ENCODE assay signal across 10 mouse cellular contexts in genomic region chr13:51866151-51866659, GRCm38 (mm10). TPM values are rescaled to one million over a fixed set of nuclear protein-coding genes. Genes with fewer than 3 reads are reported as not detected.
DNase-seq lines count a peak whose midpoint lies in the region; ATAC-seq lines count a peak whose summit lies in the region.
"Had no signal": no experiment of that assay in that cellular context is flagged by ENCODE, and none has a peak within 500 bp of the region (broad histone marks: within the 10 kb centered on the region; RNA-seq: fewer than 3 reads in every experiment).

No protein-coding gene starts in this region.

- 0 out of 2 replicates have a peak overlapping the region, but pooled peaks have one; percentile 2 for H3K27ac ChIP-seq in limb, embryonic 12.5 days
- no peak overlapping the region for H3K27ac ChIP-seq in limb, embryonic 10.5 days
- H3K27ac ChIP-seq in stomach, embryonic 14.5 days (ENCODE audit: low read length) = no peak overlapping the region

- DNase-seq in limb, embryonic 10.5 days (ENCODE audit: low spot score) = no peak
- DNase-seq in cerebellum, adult 9-11 months = peak; percentile 62
- peak; percentile 89 to 90 for DNase-seq in kidney, adult 8-10 months
- no peak for DNase-seq in thymus, postnatal 0 days (ENCODE audit: low spot score)
- DNase-seq in spleen, postnatal 10 days (ENCODE audit: low spot score in 2 of 2) = no peak
- no peak for DNase-seq in embryo, embryonic 10.5 days (ENCODE audit: low spot score)
- DNase-seq: thymus, postnatal 25 days had no signal

- H3K4me2 ChIP-seq in limb, embryonic 12.5 days = no peak overlapping the region
- no peak overlapping the region for H3K4me2 ChIP-seq in stomach, embryonic 14.5 days (replicated peaks; ENCODE audit: low read depth, low read length)

- 58% methylated on average over 11 of the region's 11 CpGs for WGBS in limb, embryonic 12.5 days
- 73% methylated on average over 11 of the region's 11 CpGs for WGBS in limb, embryonic 10.5 days
- WGBS in stomach, embryonic 14.5 days = 53% methylated on average over 11 of the region's 11 CpGs

- no peak overlapping the region for H3K4me3 ChIP-seq in limb, embryonic 12.5 days (replicated peaks)
- H3K4me3 ChIP-seq in limb, embryonic 10.5 days = no peak overlapping the region
- no peak overlapping the region for H3K4me3 ChIP-seq in stomach, embryonic 14.5 days (ENCODE audit: low read depth, low read length)
- H3K4me3 ChIP-seq: myocyte had no signal

- H3K4me1 ChIP-seq in limb, embryonic 12.5 days (replicated peaks) = peaks cover 27% of the 10 kb centered on the region
- H3K4me1 ChIP-seq in limb, embryonic 10.5 days = peaks cover 15% of the 10 kb centered on the region
- H3K4me1 ChIP-seq in stomach, embryonic 14.5 days (ENCODE audit: control insufficient read depth, insufficient read depth, low read length) = 0 out of 2 replicates have a peak, but pooled peaks cover 4% of the 10 kb centered on the region

- peaks cover 3% of the 10 kb centered on the region; the same call in 1 of the 2 replicates for H3K27me3 ChIP-seq in limb, embryonic 12.5 days
- H3K27me3 ChIP-seq in limb, embryonic 10.5 days (ENCODE audit: low read depth, poor library complexity, severe bottlenecking) = 0 out of 2 replicates have a peak, but pooled peaks cover 6% of the 10 kb centered on the region
- no peaks in the 10 kb centered on the region for H3K27me3 ChIP-seq in stomach, embryonic 14.5 days (ENCODE audit: control insufficient read depth, insufficient read depth, low read length)

- no peaks in the 10 kb centered on the region for H3K36me3 ChIP-seq in limb, embryonic 12.5 days
- H3K36me3 ChIP-seq in limb, embryonic 10.5 days = no peaks in the 10 kb centered on the region
- H3K36me3 ChIP-seq in stomach, embryonic 14.5 days (ENCODE audit: control insufficient read depth, insufficient read depth, low read length) = no peaks in the 10 kb centered on the region

- no peak overlapping the region for H3K9ac ChIP-seq in limb, embryonic 12.5 days (replicated peaks)
- no peak overlapping the region for H3K9ac ChIP-seq in stomach, embryonic 14.5 days (replicated peaks; ENCODE audit: low read depth, low read length)

- ATAC-seq in limb, embryonic 12.5 days (ENCODE audit: insufficient number of reproducible peaks, insufficient read depth, low FRiP score, low TSS enrichment, low read depth) = no peak
- ATAC-seq in stomach, embryonic 14.5 days (ENCODE audit: insufficient number of reproducible peaks, insufficient read depth, low FRiP score, low read depth) = 0 out of 2 replicates have a peak, but pooled peaks have one; percentile 16

- no peaks in the 10 kb centered on the region for H3K9me3 ChIP-seq in limb, embryonic 12.5 days
- H3K9me3 ChIP-seq in limb, embryonic 10.5 days (replicated peaks) = no peaks in the 10 kb centered on the region
- no peaks in the 10 kb centered on the region for H3K9me3 ChIP-seq in stomach, embryonic 14.5 days (ENCODE audit: control insufficient read depth, low read depth, low read length)

RNA-seq across cellular contexts. Expression of gene Gadd45g, which starts 19.7 kb away (rescaled TPM):
- 35.6 and 36.2 TPM in 2 replicates for polyA plus RNA-seq in limb, embryonic 12.5 days (2016; fragmentation: Nextera tagmentation; extraction: Ambion mirVana)
- 14.3 and 18.6 TPM in 2 replicates for polyA plus RNA-seq in limb, embryonic 10.5 days (2016; fragmentation: Nextera tagmentation; extraction: Ambion mirVana)
- 22.9 and 26.4 TPM in 2 replicates for polyA plus RNA-seq in stomach, embryonic 14.5 days (2014; fragmentation: Nextera tagmentation; extraction: Ambion mirVana)
- 14.2 and 16.1 TPM in 2 replicates for polyA plus RNA-seq in thymus, postnatal 0 days (2015; fragmentation: Nextera tagmentation; extraction: Ambion mirVana)

Comparison
In these comparisons a context has a peak if more than half of its experiments do, and no peak if none do; other contexts are left out.
1. DNase-seq: peak in cerebellum, adult 9-11 months (single experiment) and kidney, adult 8-10 months (2 of 2); none in limb, embryonic 10.5 days (single experiment), thymus, postnatal 0 days (single experiment), spleen, postnatal 10 days (0 of 2) and embryo, embryonic 10.5 days (single experiment).